Mouse (Mus musculus) kidney, postnatal 25 days (tissue): ENCODE measurements around the gene Rec8.
A peak's percentile ranks its signal among the peaks of the same experiment; 100 is the strongest.

ENCODE experiments used
- DNase-seq, 2 experiments: peaks; one replicate each; pipeline ENCODE4 v3.0.0; 2021; ENCODE audit warnings: mixed read lengths in 2 of 2

Rec8 gene

DNA sequence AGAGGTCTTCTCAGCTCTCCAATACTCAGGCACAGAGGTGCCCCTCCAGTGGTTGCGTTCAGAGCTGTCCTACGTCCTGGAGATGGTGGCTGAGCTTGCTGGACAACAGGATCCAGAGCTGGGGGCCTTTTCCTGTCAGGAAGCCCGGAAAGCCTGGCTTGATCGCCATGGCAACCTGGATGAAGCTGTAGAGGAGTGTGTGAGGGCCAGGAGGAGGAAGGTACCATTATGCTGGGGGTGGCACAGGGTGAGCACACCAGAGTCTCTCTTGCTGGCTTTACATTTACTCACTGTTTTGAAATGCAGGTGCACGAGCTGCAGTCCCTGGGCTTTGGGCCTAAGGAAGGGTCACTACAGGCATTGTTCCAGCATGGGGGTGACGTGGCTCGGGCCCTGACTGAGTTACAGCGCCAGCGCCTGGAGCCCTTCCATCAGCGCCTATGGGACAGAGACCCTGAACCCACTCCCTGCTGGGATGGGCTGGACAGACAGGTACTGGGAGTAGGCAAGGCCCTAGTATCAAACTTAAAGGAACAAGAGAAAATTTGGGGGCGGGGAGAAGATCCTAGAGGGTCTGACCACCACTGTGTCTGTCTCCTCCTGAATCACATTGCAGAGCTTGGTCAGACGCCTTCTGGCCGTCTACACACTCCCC, 21.7 kb upstream of the Rec8 start:
- DNase-seq = peak; percentile 28 to 57

- DNase-seq = no peak
These were observed 19.1 kb upstream of the Rec8 start for GRCm38 (mm10) chr14:55598521-55599390.

- DNase-seq = no peak
These were observed 14.6 kb upstream of the Rec8 start, which contains the start of gene Irf9 for GRCm38 (mm10) chr14:55603271-55603632. TSS of gene Irf9 (plus strand) at chr14:55603571.

DNA sequence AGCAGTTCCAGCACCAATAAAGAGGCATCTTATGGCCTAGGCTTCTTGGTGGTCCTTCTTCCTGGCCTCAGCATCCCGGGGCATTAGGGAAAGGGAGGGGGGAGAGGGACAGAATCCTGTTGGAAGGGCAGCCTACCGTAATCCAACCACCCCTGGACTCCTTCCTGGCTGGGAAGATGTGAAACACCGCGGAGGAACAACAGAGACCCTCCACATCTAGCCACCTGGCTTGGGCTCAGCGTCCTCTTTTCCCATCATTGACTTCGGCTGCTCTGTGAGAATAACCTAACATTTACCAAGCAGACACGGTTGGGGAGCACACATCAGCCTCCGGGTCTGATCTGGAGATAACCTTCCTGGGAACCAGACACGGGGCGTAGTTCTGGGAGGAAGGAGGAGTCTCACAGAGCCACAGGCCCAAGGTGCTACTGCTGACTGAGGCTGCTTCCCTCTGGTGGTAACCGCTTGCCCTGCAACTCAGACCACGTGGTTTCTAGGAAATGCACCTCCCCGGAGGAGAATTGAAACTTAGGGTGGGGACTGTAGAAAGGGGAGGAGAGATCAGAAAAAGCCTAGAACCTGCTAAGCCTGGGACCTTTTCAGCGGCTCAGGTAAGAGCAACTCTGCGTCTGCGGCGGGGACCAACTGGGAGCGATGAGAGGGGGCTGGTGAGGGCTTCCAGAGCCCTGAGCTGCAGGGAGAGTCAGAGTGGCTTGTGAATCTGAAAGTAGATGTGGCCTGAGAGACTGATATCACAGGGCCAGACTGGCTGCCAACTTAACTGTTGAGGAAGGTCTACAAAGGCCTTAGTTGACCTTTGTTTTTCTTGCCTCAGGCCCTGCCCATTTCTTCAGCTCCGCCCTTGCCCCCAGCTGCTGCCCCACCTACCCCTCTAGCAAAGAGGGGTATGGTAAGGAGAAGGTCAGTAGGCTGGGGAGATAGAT, 13.9 kb upstream of the Rec8 start:
- peak; percentile 96 for DNase-seq

- DNase-seq = peak in 1 of 2 experiments; percentile 36
These were observed 13.0 kb upstream of the Rec8 start for GRCm38 (mm10) chr14:55604823-55605222.

DNA sequence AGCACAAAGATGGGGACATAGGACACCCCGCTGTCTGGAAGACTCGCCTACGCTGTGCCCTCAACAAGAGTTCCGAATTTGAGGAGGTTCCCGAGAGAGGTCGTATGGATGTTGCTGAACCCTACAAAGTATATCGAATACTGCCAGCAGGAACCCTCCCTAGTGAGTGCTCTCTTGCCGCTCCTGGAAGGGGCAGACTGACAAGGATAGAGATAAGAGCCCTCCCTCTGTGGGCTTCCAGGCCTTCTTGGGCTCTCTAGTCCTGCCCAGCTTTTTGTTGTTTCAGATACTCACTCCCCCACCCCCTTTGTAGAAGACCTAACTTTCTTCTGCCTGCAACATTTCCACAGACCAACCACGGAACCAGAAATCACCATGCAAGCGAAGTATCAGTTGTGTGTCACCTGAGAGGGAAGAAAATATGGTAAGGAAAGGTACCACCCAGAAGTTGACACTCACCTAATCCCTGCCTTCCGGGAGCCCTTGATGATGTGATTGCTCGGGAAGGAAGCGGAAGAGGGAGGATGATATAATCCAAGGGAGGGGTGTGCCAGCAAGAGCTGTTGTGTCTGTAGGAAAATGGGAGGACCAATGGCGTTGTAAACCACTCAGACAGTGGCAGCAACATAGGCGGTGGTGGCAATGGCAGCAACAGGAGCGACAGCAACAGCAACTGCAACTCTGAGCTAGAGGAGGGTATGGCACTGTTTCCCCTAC, 11.9 kb upstream of the Rec8 start:
- no peak for DNase-seq

- DNase-seq = peak in 1 of 2 experiments; percentile 34
These were observed 9.5 kb upstream of the Rec8 start for GRCm38 (mm10) chr14:55608339-55608738.

DNA sequence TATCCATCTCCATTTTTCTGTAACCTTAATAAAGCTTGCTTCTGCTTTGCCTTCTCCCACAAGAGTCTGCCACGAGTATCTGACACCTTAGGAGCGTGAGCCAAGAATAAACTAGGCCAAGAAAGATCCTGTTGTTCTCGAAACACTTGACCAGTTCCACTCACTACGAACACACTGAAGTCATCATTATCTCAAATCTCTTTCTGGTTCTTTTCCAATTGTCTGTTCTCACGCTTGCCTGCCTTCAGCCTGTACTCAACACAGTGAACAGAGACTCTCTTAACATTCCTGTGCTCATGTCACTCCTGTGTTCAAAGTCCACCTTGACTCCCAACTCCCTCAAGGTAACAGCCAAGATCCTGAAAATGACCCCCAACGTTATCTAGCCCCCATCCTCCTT, 4.5 kb upstream of the Rec8 start:
- peak in 1 of 2 experiments; percentile 32 for DNase-seq

DNA sequence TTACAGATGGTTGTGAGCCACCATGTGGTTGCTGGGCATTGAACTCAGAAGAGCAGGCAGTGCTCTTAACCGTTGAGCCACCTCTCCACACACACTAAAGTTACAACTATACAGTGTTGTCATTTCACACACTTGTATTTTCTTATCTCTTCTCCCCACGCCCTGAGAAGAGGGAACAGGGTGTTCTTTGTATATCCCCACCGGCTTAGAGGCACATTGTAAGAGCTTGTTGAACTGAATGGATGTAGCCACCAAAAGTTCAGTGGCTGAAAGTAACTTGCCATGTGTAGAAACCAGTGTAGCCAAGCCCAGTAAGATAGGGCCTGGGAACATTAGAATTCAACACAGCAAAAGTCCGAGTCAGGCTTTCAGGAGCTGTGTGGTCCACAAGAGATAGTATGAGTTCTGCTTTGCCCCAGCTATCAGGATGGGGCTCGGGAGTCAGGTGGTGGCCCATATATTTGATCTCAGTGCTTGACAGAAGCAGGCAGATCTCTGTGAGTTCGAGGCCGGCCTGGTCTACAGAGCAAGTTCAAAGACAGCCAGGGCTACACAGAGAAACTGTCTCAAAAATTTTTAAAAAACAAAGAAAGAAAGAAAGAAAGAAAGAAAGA, 3.2 kb upstream of the Rec8 start:
- no peak for DNase-seq

- no peak for DNase-seq
These were observed 2.0 kb upstream of the Rec8 start for GRCm38 (mm10) chr14:55615876-55616275.

GRCm38 (mm10) chr14:55616844-55617243, 993 bp upstream of the Rec8 start:
- DNase-seq = no peak

DNA sequence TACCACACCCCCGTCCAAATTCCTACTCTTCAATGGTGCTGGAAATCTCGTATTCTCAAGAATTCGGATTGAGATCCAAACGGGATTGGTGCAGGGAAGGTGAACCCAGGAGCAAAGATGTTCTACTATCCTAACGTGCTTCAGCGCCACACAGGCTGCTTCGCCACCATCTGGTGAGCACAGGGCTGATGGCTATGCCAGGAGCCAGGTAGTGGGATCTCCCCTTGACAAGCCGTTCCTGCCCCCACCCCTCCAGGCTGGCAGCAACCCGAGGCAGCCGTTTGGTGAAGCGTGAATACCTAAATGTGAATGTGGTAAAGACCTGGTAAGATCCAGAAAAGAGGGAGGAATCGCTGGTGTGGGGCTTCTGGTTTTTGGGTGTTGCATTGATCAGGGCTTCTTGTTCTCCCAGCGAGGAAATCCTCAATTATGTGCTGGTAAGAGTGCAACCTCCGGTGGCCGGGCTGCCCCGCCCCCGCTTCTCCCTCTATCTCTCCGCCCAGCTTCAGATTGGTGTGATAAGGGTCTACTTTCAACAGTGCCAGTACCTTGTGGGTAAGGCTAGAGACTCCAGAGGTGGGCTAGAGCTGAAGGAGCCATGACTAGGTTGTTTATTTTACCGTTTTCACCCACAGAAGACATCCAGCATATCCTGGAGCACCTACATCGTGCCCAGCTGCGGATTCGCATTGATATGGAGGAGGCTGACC, 804 bp downstream of the Rec8 start:
- DNase-seq = peak in 1 of 2 experiments; percentile 29

DNA sequence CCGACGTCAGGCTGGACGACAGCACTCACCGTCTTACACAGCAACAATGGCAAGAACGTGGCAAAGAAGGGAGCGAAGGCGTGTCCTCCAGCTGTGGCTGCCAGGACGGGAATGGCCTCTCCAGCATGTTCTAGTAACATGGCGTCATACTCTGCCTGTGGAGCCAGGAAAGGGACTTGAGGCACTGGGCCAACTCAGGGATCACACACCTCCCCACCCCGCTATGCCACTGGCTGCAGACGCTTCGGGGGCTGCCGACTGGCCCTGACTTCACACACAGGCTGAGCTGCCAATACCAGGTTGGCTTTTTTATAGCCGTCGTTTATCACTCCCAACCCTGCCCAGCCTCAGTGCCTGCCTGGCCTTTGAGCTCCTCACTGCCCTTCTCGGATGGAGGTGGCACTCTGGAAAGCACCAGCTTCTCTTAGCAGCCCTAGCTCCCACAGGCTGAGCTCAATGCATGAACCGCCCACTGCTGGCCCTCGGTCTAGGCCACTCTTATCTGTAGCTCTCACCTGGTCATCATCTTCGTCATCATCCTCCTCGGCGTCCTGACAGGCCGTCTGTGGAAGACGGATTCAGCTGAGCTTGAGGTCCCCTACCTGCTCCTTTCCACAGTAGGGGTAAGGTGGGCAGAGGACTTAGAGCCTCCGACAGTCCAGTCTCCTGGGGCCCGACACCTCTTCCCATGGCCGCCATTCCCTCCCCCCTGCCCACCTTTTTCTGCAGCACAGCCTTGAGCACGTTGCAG, 10.4 kb downstream of the Rec8 start:
- DNase-seq = no peak

DNA sequence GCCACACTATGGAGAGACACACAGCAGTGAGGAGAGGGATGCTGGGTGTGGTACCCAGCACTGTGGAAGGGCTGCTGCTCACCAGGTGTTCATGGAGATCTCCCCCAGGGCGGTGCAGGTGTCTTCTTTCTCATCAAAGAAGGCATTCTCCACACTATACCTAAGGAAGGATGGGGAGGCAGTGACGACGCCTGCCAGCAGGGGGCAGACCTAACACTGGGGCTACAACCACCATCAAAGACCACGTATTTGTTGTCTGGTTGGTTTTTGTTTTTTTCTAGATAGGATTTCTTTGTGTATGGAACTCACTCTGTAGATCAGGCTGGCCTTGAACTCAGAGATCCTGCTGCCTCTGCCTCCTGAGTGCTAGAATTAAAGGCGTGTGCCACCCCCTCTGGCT, 11.5 kb downstream of the Rec8 start:
- peak; percentile 56 to 76 for DNase-seq

GRCm38 (mm10) chr14:55634874-55635522, 17.2 kb downstream of the Rec8 start:
- DNase-seq = peak; percentile 27 to 50

DNA sequence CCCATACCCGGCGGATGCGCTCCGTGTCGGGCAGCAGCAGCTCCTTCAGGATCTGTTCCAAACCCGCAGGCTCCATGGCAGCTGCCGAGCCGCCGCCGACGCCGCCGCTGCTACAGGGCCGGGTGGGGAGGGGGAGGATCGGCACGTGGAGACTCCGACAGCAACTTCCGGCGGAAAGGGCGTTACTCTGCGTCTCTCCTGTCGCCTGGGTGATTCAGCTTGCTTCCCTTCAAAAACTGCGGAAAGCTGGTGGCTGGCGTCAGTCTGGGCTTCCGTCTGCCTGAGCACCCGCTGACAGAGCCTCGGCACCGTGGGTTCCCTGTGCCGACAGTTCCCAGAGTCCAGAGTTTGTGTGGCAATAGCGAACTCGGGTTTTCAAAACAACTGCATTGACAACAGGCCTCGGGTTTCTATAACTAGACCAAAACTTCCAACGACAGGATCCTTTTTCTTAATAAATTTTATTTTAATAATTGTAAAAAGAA, 17.7 kb downstream of the Rec8 start, which contains the start of gene Ipo4:
Ipo4 (minus strand) TSS at position 435 of the 485 bp plus-strand sequence.
- peak; percentile 94 to 96 for DNase-seq

- DNase-seq = peak in 1 of 2 experiments; percentile 31
These were observed 20.0 kb downstream of the Rec8 start, which contains the start of gene Gm49378 for GRCm38 (mm10) chr14:55637795-55638194. TSS of gene Gm49378 (minus strand) at chr14:55637895.

DNA sequence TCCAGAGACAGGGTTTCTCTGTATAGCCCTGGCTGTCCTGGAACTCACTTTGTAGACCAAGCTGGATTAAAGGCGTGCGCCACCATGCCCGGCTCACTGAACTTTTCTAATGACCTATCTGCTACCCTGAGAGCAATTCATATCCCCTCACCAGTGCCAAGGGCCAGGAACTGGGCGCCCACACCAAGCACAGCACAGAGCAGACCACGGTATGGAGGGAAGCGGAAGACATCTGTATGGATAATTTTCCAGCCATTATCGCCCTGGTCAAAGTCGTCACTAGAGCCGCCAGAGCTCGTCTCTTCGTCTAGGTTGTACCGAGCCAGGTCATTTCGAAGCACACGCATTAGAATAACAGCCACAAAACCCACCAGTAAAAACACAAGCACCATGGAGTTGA, 23.0 kb downstream of the Rec8 start:
- DNase-seq = no peak

GRCm38 (mm10) chr14:55641291-55641690, 23.5 kb downstream of the Rec8 start:
- no peak for DNase-seq
